Mouse (Mus musculus): ENCODE results near the gene Gm20888. TPM values are rescaled to one million over a fixed set of nuclear protein-coding genes. Genes with fewer than 3 reads are reported as not detected.

The Gm20888 gene
- polyA plus RNA-seq (2012) = not detected in 2 replicates

DNA sequence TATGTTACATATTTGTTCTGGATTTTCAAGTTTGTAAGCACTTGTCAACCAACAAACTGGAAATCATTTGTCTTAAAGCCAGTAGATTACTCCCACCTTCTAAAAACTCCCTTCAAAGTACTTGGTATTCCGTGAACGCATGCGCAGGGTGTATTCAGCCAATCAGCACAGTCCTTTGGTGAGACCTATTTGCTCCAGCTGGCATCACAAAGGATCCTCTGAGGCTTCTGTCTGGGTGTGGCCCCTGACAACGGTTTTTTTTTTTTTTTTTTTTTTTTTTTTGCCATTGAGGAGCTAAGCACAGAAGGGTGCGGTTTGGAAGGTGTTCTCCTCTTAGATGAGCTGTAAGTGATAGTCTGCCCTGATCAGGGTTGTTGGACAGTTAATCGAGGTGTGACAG is at the start of gene Gm20888:
TSS of gene Gm20888 (plus strand) at position 301 of the 400 bp plus-strand sequence.

Other genes starting within 250 kb of the Gm20888 start
- not detected in 2 replicates for gene Gm21118, start 168.2 kb upstream of the Gm20888 start, polyA plus RNA-seq (2012)
- not detected in 2 replicates for gene Gm29423, start 138.6 kb upstream of the Gm20888 start, polyA plus RNA-seq (2012)
- not detected in 2 replicates for gene Gm29644, start 138.5 kb upstream of the Gm20888 start, polyA plus RNA-seq (2012)

Measured in megakaryocyte-erythroid progenitor cell, adult 5 weeks (primary cell).